Mouse (Mus musculus): ENCODE results near the gene Tmem107. TPM values are rescaled to one million over a fixed set of nuclear protein-coding genes. Genes with fewer than 3 reads are reported as not detected.

Tmem107 gene
- total RNA-seq, 2 experiments from 2014 or later = 23.6 to 26.8 TPM

DNA sequence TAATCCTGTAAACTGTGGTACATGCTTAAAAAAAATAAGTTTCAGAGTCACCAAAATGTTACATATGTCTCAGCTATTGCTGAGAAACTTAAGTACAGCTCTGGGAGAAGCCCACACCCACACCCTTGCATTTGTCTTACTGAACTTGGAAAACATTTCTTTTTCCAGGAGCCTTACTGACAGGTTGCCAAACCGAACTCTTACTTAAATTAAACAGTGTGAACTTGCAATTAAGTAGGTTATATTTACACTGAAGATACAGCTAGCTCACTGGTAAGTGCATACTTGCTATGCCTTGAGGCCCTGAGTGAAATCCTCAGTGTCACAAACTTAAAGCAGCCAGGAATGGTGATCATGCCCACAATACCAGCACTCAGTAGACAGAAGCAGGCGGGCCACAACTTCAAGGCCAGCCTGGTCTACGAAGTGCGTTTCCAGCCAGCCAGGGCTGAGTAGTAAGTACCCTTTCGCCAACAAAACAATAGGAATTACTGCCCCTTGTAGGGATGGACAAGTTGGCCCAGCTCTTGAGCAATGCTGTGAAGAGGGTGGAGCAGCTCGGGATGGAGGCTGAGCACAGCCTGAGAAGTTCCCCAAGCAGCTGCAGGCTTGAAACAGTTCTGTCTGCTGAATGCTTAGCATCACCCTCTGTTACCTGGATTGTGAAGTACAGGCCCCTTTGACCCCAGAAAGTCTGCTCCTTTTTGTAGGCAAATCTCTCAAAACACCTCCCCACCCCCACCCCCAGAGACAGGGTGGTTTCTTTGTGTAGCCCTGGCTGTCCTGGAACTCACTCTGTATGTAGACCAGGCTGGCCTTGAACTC lies 3.6 kb downstream of the Tmem107 start:
- no peak for DNase-seq (ENCODE audit: low spot score in 2 of 2)

DNA sequence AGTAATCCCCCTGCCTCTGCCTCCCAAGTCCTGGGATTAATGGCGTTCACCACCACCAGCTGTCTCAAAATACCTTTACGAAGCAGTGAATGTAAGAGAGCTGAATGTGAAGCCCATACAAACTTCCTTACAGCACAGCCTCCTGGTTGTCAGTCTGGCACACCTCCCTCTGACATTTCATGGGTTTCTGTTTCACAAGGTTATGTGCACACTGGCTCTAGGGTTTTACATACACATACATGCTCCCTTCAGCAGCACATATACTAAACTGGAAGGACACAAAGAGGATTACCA lies 4.1 kb downstream of the Tmem107 start:
- DNase-seq (ENCODE audit: low spot score in 2 of 2) = no peak

DNA sequence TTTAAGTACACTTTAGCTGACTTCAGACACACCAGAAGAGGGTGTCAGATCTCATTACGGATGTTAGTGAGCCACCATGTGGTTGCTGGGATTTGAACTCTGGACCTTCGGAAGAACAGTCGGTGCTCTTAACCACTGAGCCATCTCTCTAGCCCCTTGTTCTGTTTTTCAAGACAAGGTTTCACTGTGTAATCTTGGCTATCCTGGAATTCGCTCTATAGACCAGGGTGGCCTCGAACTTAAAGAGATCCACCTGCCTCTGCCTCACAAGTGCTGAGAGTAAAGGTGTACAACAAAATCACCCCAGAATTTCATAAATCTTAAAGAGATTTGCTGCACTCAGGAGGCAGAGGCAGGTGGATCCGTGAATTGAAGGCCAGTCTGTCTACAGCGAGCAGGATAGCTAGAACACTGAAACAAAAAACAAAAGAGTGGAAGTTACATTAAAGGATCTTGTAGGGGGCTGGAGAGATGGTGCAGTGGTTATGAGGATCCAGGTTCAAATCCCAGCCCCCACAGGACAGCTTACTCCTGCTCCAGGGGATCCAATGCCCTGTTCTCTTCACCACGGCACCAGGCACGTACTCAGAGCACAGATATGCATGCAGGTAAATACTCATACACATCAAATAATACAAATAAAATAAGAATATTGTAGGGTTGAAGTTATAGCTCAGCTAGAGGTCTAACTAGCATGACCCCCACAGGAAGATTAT lies 5.3 kb downstream of the Tmem107 start:
- DNase-seq (ENCODE audit: low spot score in 2 of 2) = no peak

DNA sequence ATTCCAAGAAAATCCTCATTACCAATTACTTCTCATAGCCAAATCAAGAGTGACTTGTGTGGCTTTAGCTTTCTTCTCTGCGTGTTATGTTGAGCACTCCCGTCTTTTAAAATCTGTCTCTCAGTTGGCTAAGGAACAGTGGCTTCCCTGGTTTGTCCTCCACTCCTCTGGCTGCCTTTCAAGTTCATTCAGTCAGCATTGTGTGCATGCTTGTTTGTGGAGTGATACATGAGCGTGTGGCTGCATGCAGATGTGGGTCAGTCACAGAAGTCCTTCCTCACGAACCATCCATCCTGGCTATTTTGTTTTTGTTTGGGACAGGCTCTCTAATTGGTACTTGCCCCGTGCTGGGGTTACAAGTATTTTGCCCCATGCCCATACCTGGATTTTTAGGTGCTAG lies 6.0 kb downstream of the Tmem107 start:
- DNase-seq (ENCODE audit: low spot score in 2 of 2) = no peak

DNA sequence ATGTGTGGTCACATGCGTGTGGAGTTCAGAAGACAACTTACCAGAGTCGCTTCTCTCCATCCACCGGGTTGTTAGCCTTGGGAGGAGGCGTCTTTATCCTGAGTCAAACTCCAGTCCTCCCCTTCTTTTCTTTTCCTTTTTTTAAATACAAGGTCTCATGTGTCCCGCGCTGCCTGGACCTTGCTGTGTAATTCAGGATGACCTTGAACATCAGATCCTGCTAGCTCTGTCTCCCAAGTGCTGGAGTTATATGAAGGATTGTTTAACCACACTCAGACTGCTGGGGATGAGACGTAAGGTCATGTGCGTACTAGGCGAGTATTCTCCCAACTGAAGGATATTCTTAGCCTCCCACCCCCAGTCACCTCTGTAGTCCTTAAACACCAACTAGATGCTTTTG lies 6.7 kb downstream of the Tmem107 start:
- DNase-seq (ENCODE audit: low spot score in 2 of 2) = no peak

DNA sequence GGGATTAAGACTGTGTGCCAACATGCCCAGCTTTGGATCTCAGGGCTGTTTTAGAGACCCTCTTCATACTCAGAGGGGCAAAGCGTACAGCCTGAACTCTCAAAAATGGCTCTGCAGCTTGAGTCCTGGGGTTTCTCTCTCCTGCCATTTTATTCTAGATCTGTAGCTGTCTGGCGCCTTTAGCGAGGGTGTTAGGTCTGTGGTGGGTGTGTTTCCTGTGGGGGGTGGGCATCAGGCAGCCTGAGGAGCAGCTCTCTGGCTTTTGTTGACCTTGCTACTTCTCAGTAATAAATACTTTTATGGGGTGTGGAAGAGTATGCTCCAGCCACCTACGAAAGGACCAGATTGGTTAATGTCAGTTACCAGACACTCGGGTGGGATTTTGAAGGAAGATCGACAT lies 7.4 kb downstream of the Tmem107 start:
- no peak for DNase-seq (ENCODE audit: low spot score in 2 of 2)

DNA sequence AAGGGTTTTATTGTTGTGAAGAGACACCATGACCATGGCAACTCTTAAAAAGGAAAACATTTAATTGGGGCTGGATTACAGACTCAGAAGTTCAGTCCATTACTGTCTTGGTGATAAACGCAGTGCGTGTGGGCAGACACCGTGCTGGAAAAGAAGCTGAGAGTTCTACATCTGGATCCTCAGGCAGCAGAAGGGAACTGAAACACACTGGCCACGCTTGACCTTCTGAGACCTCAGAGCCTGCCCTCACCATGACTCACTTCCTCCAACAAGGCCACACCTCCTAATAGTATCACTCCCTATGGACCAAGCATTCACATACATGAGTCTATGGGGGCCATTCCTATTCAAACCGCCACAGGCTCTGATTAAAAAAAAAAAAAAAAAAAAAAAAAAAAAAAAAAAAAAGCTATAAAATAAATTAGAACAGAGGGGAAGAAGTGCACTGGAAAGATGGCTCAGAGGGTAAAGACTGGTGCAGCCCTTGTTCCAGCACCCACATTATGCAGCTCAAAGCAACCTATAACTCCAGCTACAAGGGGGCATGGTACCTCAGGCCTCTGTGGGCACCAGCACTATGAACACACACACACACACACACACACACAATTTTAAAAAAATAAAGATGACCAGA lies 8.3 kb downstream of the Tmem107 start:
- no peak for DNase-seq (ENCODE audit: low spot score in 2 of 2)

DNA sequence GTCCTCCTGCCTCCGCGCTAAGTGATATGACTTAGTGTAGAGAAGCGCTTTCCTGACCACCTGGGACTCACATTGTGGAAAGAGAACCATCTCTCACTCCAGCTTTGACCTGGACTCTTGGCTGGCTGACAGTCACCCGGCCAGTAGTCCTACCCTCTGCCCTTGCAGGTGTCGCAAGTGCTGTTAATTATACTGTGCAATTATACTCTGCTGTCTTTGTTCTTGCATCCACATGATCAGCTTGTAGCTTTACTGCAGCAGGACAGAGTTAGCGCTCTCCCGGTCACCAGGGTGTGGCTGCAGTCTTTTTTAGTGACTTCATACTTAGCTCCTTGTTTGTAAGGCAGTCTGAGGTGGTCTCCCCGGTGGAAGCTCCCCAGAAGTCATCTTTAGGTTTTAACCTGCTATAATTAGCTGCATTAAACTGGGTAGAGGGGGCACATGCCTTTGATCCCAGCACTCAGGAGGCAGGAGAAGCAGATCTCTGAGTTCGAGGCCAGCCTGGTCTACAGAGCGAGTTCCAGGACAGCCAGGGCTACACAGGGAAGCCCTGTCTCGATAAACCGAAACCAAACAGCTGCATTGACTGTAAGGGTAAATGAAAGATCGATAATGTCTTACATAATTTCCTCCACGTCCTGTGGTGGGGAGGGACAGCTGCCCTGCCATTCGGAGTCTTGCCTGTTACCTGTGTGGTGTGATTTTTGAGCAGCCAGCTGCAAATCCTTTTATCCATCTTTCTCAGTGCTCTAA lies 9.7 kb downstream of the Tmem107 start:
- DNase-seq (ENCODE audit: low spot score in 2 of 2) = no peak

DNA sequence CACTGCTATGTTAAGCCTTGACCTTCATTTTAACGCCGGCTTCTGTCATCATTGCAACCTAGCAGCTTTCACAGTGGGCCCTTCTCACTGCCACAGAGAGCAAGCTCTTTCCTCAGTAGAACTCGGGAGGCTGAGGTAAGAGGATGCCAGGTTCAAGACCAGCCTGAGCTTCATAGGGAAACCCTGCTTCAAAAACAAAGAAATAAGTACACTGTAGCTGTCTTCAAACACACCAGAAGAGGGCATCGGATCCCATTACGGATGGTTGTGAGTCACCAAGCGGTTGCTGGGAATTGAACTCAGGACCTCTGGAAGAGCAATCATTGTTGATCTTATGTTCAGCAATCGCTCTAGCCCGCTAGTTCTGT lies 10.2 kb downstream of the Tmem107 start:
- DNase-seq (ENCODE audit: low spot score in 2 of 2) = no peak

DNA sequence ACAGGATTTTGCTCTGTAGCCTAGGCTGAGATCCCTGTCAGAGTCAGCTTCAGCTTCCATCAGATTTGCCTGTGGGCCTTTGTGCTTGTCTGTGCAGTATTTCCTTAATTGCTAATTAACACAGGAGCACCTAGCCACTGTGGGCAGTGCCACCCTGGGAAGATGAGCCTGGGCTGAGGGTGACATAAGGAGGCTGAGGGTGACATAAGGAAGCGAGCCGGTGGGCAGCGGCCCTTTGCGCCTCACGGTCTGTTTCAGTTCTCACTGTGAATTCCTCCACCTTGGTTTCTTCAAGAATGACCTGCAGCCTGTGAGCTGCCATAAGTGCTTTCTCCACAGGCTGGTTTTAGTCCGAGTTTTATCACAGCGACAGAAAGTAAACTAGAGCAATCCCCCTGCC lies 11.0 kb downstream of the Tmem107 start:
- DNase-seq (ENCODE audit: low spot score in 2 of 2) = no peak

DNA sequence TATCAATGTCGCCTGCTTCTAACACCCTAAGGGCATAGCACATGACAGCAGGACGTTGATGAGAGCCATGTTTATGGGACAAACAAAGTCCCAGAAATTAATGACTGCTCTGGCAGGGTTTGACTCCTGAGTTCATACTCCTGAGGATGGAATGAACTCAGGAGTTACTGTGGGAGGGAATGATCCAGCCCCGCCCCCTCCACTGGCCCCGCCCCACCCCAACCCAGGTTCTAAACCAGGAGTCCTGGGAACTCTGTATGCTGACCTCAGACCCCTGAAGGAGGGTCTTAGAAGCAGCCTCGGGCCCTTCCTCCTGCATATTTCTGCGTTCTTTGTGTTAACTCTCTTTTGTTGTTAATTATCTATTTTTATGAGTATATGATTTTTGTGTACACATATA lies 15.0 kb downstream of the Tmem107 start:
- DNase-seq (ENCODE audit: low spot score in 2 of 2) = no peak

DNA sequence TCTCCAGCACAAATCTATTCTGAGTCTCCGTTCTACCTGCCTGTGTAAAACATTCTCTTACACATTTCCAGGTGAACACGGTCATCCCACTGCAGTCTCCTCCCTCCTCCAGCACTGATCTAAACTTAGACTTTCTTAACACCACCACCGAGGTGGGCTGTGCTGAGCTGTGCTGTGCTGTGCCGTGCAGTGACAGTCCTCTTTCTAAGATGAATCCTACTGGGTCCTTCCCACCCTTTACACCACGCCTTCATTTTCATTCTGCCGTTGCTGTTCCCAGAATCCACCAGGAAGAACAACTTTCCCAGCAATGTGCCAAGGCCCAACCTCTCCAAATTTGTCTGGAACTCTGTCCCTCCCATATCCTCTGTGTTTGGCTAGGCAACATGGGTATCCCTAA lies 15.8 kb downstream of the Tmem107 start:
- peak; percentile 55 to 67 for DNase-seq (ENCODE audit: low spot score in 2 of 2)

DNA sequence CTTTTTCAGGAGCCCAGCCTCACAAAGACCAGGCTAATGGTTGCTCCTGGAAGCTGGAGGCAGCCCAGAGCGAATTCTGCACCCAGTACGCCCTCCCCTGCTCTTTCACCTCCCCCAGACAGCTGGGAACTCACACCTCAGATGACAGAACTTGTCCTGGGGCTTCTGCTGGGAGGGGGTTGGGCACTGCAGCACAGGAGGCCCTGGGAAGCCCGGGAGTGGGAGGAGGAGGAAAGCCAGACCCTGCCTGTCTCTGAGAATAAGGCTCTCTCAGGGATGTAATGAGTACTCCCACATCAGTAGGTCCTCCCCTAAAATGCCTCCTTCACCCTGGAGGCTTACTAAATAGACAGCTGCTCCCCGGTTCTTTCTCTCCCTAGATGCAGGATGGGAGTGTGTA lies 16.5 kb downstream of the Tmem107 start:
- peak; percentile 48 to 66 for DNase-seq (ENCODE audit: low spot score in 2 of 2)

DNA sequence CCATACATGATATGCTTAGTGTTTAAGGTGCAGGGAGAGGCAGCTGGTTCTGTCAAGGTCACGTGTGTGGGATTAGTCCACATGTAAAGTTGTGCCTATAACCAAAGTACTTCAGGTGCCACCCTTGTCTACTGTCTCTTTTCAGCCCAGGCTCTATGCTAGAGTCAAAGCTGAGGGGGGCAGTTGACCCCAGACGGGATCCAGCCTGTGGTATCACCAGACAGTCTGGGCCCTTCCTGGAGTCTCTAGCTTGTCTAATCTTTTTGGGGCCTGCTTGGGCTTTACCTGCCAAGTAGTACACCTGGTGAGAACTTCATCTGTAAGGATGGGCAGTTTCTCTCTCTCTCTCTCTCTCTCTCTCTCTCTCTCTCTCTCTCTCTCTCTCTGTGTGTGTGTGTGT lies 17.0 kb downstream of the Tmem107 start:
- DNase-seq (ENCODE audit: low spot score in 2 of 2) = peak in 1 of 2 experiments; percentile 1

DNA sequence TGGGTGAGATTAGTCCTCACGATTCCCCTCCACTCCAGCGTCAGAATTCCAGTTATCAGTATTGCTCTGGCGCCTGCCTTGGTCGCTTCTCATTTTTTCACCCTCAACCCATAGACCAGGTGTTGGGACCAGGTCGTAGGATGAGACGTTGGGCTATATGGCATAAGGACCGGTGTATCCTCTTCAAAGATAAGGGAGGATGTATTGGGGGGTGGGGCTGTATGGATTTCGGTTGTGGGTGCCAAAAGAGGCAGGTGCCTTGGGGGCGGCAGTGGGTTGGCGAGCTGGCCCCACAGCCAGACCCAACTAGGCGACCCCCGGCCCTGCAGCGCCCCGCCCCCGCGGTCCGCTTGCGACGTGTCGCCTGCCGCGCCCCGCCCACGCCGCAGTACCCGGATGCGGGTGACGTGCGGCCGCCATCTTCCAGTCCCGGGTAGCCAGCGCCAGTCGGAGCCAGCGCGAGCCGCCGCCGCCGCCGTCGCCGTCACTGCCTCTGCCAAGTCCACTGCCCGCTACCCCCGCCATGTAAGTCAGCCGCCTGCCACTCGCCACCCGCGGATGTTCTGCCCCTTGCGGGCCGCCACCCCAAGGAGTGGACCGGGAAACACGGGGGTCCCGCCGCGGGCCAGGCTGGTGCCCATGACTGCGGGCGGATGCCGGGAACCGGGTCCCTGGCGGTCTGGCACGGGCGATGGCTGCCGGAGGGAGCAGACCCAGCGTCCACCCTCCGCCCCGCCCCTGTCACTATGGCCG lies 17.7 kb downstream of the Tmem107 start, which contains the start of gene Vamp2:
TSS of gene Vamp2 (plus strand) at position 388 of the 753 bp plus-strand sequence.
- DNase-seq (ENCODE audit: low spot score in 2 of 2) = peak; percentile 95 to 96

DNA sequence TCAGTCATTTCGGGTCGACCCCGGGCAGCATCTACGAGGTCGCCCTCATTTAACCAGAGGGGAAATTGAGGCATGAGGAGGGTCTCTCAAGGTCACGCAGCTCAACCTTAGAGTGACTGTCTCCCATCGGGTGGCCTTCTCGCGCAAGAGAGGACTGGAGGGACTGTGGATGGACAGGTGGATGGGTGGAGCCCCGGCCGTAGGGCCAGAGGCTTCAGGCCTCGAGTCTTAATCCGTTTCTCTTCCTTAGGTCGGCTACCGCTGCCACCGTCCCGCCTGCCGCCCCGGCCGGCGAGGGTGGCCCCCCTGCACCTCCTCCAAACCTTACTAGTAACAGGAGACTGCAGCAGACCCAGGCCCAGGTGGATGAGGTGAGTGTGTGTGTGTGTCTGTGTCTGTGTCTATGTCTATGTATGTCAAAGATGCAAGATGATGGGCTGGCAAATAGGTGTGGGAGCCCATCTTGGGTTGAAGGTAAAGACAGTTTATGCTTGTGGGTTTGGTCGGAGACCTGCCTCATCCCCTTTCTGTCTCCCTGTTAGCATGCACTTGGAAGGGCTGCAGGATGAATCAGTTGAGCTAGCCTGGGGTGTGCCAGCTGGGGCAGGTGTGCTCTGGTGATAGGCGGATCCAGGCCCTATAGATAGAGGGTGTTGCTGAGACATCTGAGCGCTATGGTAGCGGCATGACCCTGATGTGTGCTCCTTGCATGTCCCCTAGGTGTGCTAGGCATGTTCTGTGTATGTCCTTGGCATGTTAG lies 18.4 kb downstream of the Tmem107 start:
- DNase-seq (ENCODE audit: low spot score in 2 of 2) = peak in 1 of 2 experiments; percentile 29

DNA sequence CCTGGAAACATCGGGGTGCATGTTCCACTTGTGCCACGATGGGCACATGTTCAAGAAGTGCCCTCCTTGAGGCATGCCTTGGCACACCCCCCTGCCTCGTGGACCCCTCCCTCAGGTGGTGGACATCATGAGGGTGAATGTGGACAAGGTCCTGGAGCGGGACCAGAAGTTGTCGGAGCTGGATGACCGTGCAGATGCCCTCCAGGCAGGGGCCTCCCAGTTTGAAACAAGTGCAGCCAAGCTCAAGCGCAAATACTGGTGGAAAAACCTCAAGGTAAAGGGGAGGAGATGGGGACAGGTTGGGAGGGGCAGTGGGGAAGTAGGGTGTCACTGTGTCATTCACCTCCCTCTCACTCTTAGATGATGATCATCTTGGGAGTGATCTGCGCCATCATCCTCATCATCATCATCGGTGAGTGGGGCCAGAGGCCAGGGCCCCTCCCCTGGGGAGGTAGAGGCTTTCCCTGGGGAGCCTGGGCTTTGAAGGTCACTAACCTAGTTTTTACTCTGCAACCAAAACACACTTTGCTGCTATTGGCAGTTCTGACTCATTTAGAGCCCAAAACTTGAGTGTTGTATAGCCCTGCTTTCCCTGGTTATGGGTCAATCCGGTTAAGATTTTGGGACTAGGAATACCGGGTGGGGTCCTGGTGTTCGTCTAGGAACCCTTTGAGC lies 19.1 kb downstream of the Tmem107 start:
- peak in 1 of 2 experiments; percentile 9 for DNase-seq (ENCODE audit: low spot score in 2 of 2)

DNA sequence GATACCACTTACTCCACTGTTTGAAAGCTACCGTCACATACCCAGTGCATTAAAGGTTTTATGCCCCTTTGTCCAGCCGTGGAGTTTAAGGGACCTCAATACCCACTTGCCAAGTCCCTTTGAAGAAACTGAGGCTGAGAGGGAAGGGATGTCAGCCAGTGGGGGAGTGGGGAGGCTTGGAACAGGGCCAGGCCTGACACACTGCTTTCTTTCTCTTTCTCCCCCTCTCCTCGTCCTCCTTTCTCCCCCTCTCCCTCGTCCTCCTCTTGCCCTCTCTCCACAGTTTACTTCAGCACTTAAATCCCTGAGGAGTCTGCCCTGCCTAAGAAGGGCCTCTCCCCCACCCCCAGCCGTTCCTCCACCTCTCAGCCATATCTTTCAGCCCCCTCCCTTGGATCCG lies 19.8 kb downstream of the Tmem107 start:
- DNase-seq (ENCODE audit: low spot score in 2 of 2) = peak in 1 of 2 experiments; percentile 1

DNA sequence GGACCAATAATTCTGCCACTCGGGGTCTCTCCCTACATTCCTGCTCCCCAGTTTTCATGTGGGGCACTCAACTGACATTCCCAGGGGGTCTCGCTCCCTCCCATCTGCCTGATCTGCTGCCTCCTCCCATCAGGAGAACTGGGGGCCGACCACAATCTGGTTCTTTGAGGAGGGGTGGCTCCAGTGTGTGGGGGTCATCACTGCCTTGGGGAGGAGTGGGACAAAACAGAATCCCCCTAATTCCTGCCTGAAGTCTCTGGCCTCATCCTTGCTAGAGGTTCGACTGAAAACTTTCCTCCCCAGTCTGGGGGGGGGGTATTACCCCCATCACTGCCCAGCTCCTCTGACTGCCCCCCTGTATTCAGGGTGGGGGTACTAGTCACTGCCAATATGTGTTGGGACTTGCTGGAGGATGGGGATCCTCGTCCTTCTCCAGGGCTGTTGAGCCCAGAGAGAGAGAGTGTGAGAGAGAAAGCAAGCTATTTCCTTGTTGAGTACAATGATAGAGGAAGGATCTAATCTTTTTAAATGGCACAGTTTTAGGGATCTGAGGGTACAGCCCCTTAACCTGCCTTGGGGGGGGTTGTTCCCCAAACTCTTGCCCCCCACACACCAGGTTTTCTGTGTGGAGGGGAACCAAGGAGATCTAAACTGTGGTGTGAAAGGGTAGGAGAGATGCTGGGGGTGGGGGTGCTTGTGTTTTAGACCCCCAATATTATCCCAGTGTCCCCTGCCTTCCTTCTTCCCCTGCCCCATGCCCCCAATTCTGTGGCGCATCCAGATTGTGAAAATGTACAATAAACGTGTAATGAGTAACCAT lies 21.2 kb downstream of the Tmem107 start:
- DNase-seq (ENCODE audit: low spot score in 2 of 2) = no peak

Data from left cerebral cortex, adult 18-20 months (tissue).